Mouse (Mus musculus) left cerebral cortex, postnatal 4 days (tissue): Measurements from ENCODE around the gene Ninj1. TPM values are rescaled to one million over a fixed set of nuclear protein-coding genes. Genes with fewer than 3 reads are reported as not detected.

Experiments used
- DNase-seq: peaks from one replicate; pipeline ENCODE4 v3.0.0-alpha.2; 2022
- intact Hi-C: fragments of 180-260 bp; cut with DNase I; formaldehyde crosslinking; loops from one replicate; pipeline ENCODE4 v1.15.1; 2025
- total RNA-seq, 2 experiments: library from RNA; stranded (reverse); gene quantifications; 2 replicates each; pipeline ENCODE4 v1.2.3; 2021

Gene Ninj1
- total RNA-seq, 2 experiments from 2014 or later, result 17.2 to 17.4 TPM

GRCm38 (mm10) chr13:49170623-49171022 is 16.7 kb upstream of the Ninj1 start:
- DNase-seq, result no peak
- intact Hi-C loops, result loop anchor here (10.0 kb wide), 2 partner anchors 116 to 516 kb away; no protein-coding TSS in a partner anchor

DNA sequence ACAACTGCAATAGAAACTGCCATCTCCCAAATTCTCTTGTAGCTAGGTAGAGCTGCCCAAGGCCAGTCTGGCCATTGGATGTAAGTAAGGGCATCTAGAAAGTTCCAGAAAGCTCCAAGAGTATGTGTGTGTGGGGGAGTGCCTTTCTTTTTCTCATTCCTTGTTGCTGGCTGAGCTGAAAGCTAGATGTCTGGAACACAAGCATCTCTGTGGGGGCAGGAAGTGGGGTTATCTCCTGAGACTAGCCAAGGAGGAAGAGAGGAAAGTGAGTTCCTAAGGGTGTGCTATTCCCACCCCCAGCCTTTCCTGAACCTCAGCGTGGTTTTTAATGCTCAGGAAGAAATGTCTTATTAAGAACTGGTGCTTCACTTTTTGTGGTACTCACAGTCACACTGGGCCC is 15.6 kb upstream of the Ninj1 start:
- intact Hi-C loops, result loop anchor here (10.0 kb wide), 2 partner anchors 117 to 517 kb away; no protein-coding TSS in a partner anchor
- DNase-seq, result no peak

DNA sequence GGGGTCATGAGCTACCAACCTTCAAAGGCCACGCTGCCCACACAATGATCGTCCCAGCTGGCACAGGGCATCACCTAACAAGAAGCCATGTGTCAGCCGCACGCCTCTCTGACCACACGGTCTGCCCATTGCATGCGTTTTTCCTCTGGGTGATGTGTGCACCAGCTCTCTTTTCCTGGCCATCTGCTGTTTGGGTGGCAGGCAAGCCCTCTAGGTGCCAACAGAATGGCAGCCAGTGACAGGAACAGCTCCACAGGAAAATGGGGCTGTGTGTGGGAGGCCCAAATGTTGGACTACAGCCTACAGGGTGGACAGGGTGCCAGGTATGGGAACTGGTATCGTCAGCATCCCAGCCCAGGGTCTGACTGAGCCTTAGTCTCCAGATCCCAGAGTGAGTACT is 14.9 kb upstream of the Ninj1 start:
- peak; percentile 81 for DNase-seq
- intact Hi-C loops, result loop anchor here (10.0 kb wide), 2 partner anchors 118 to 518 kb away; no protein-coding TSS in a partner anchor

GRCm38 (mm10) chr13:49172971-49173596 is 14.2 kb upstream of the Ninj1 start:
- intact Hi-C loops, result loop anchor here (10.0 kb wide), 2 partner anchors 118 to 518 kb away; no protein-coding TSS in a partner anchor
- peak; percentile 89 for DNase-seq

DNA sequence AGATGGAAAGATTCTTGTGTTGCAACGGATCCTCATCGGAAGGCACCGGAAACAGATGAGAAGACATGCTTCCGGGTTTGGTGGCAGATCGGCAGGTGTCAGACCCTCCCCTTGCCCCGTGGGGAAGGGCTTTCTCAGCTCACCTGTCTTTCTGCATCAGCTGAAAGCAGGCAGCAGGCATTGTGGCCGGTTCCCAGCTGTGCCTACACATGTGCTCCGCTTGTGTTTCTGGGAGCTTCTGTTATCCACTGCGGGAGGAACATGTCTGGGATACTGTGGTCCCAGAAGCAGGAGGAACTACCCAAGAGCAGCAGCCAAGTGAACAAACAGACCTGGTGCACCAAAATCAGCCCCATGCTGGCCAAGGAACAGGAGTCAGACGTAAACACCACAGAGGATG is 11.8 kb upstream of the Ninj1 start:
- intact Hi-C loops, result loop anchor here (10.0 kb wide), 2 partner anchors 121 to 521 kb away; no protein-coding TSS in a partner anchor
- no peak for DNase-seq

- intact Hi-C loops, result loop anchor here (10.0 kb wide), 2 partner anchors 124 to 524 kb away; no protein-coding TSS in a partner anchor
- peak; percentile 91 for DNase-seq
Measured at GRCm38 (mm10) chr13:49178839-49179585, 8.3 kb upstream of the Ninj1 start.

- intact Hi-C loops, result no loop called here
Measured at GRCm38 (mm10) chr13:49180274-49180673, 7.0 kb upstream of the Ninj1 start.

GRCm38 (mm10) chr13:49180691-49181090 is 6.6 kb upstream of the Ninj1 start:
- intact Hi-C loops, result no loop called here

More at GRCm38 (mm10) chr13:49180274-49180673, 7.0 kb upstream of the Ninj1 start:
- DNase-seq, result no peak

GRCm38 (mm10) chr13:49181411-49181984 is 5.8 kb upstream of the Ninj1 start:
- peak; percentile 72 for DNase-seq

More at GRCm38 (mm10) chr13:49180691-49181090, 6.6 kb upstream of the Ninj1 start:
- no peak for DNase-seq

DNA sequence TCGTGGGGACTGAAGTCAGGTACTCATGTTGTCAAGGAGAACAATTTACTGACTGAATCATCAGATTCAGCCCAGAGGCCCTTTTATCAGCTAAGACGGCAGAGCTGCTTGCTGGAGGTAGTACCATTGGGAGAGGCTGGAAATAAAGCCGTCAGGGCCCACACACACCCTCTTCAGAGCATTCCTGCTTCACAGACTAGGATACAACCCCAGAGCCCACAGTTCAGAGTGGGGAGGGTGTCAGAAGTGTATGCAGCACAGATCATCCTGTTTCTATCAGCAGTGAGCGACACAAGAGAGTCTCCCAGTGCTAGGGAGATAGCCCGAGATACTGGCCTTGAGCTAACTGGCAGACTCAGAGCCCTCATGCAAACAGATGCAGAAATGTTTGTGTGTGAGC is 4.1 kb upstream of the Ninj1 start:
- intact Hi-C loops, result no loop called here
- no peak for DNase-seq

More at GRCm38 (mm10) chr13:49181411-49181984, 5.8 kb upstream of the Ninj1 start:
- intact Hi-C loops, result no loop called here

DNA sequence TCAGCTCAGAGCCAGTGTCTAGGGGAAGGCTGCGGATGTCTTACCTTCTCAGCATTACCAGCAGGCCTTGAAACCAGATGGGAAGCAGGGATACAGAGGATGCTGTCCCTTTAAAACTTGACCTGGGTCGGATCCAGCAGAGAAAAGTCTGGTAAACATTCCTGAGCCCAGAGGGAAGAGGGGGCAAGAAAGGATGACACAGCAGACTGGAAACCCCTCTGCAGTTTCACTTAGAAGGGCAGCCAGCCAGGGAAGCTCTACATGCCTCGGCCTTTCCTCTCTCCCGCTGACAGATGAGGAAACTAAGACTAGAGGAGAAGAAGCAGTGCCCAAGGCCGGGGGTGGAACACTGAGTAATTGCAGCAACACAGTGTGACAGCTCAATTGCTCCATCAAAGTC is 3.6 kb upstream of the Ninj1 start:
- intact Hi-C loops, result no loop called here
- no peak for DNase-seq

GRCm38 (mm10) chr13:49186798-49187287 is 442 bp upstream of the Ninj1 start:
- no peak for DNase-seq
- intact Hi-C loops, result no loop called here

- intact Hi-C loops, result no loop called here
- DNase-seq, result no peak
Measured at GRCm38 (mm10) chr13:49188219-49188965, 1.1 kb downstream of the Ninj1 start.

- DNase-seq, result no peak
- intact Hi-C loops, result no loop called here
Measured at GRCm38 (mm10) chr13:49188966-49189360, 1.7 kb downstream of the Ninj1 start.

DNA sequence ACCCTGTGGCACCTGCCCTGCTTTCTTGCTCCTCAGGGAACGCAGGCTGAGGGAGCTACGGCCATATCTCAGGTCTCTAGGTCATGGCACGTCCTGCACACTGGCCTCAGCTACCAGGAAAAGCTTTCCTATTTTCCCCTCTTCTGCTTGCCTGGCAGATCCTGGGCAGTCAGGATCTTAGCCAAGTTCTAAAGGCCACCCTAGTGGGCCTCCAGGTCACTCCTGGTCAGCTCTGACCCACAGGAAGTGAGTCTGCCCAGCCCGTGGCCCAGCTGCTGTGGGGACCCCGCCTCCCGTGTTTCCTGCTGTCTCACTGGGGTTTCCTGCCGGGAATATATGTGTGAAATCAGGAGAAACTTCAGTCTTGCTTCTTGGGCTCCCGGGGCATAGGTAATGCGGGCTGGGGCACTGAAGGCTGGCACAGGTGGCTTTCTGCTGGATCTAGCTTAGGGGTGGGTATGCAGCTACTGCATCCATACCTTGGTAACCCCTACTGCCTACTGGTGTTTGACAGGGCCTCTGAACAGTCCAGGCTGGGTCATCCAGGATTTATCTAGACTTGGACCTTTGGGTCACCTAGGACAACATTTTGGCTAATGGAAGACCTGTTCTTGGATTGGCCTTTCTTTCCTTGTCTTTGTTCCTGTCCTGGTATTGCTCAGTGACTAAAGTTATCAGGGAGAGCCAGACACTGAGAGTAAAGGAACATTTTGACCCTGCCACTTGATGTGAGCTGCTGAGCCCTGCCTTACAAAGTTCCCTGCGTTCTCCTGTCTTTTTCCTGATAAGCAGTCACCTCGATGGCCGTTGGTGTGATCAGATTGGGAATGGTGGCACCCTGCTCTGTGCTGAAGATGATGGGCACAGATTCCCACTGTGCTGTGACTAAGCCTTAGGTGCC is 2.9 kb downstream of the Ninj1 start:
- intact Hi-C loops, result no loop called here
- DNase-seq, result no peak

DNA sequence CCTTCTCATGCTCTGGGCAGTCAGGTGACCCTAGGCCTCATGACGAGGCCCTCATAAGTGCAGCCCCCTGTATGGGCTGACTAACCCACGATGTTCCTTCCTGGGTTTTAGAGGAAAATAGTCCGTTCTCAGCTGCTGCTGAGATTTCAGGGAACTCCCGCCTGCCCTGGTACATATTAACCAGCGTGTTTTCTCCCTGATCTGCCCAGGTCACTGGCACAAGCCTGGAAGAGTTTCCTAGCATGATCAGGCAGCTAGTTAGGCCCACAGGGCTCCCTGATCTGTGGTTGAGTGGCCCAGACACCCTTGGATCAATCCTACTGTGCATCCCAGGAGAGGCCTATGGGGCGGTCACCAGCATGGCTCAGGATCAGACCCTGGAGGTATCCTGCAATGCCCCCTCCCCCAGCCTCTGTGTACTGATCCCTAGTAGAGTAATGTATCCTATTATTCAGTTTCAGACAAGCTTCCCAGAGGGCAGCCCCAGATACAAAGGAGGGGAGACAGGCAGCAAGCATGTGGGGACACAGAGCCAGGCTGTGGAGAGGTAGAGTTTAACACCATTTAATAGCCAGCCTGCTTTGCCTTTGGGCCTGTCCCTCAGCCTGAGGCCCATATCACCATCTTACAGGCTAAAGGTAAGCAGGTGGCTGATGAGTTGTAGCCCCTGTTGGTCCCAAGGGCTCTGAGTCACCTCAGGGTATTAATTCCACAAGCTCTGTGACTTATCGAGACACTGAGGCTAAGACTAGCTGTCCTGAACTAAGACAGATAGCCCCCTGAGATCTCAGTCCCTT is 3.8 kb downstream of the Ninj1 start:
- intact Hi-C loops, result no loop called here
- no peak for DNase-seq

GRCm38 (mm10) chr13:49191673-49192035 is 4.4 kb downstream of the Ninj1 start:
- DNase-seq, result no peak
- intact Hi-C loops, result no loop called here

GRCm38 (mm10) chr13:49192156-49192855 is 5.0 kb downstream of the Ninj1 start:
- intact Hi-C loops, result no loop called here
- DNase-seq, result no peak
